Mouse (Mus musculus) CH12.LX (cell line): ENCODE measurements around the gene Fpr1. TPM values are rescaled to one million over a fixed set of nuclear protein-coding genes. Genes with fewer than 3 reads are reported as not detected.

Source experiments
- DNase-seq: peaks from one replicate; pipeline ENCODE4 v3.0.0-alpha.2; 2013; ENCODE audit errors: extremely low read depth
- H3K27ac ChIP-seq: 2 replicates; pipeline ENCODE4 v1.5.1; 2012; ENCODE audit warnings: low read depth, mild to moderate bottlenecking, control low read depth, moderate library complexity; ENCODE audit not compliant: insufficient read depth
- H3K27me3 ChIP-seq: replicated peaks from 2 replicates; pipeline ENCODE3; 2012; ENCODE audit warnings: inconsistent platforms
- H3K36me3 ChIP-seq, 2 experiments: replicated peaks in 1 of 2; 2 replicates each; pipeline versions ENCODE3 to v1.6.1; 2012; ENCODE audit warnings: inconsistent platforms in 1 of 2, low read length in 1 of 2, mild to moderate bottlenecking in 1 of 2, mixed read lengths in 1 of 2, moderate library complexity in 1 of 2; ENCODE audit not compliant: control insufficient read depth in 1 of 2, insufficient read depth in 1 of 2
- H3K4me1 ChIP-seq, 2 experiments: 2 replicates each; pipeline ENCODE4 v1.6.1; 2012; ENCODE audit warnings: inconsistent platforms in 1 of 2, moderate library complexity in 1 of 2; ENCODE audit not compliant: insufficient read depth in 2 of 2, control insufficient read depth in 1 of 2
- H3K4me2 ChIP-seq: 2 replicates; pipeline ENCODE4 v1.6.1; 2012; ENCODE audit warnings: low read depth, mild to moderate bottlenecking, control low read depth; ENCODE audit not compliant: poor library complexity, insufficient read depth, severe bottlenecking
- H3K4me3 ChIP-seq, 3 experiments: fragments of 150-350 bp in 1 of 3; sonication (generic) in 1 of 3; replicated peaks in 1 of 3; 2 replicates each; pipeline versions ENCODE3 to v1.5.1; 2011 to 2012; ENCODE audit warnings: low read depth in 2 of 3, low read length in 2 of 3, mild to moderate bottlenecking in 2 of 3, moderate library complexity in 2 of 3, control low read depth in 1 of 3, improper control_type of control experiment in 1 of 3, inconsistent platforms in 1 of 3, mixed read lengths in 1 of 3; ENCODE audit not compliant: poor library complexity in 1 of 3
- H3K79me2 ChIP-seq: replicated peaks from 2 replicates; pipeline ENCODE4 v1.6.1; 2012; ENCODE audit warnings: mild to moderate bottlenecking, moderate library complexity; ENCODE audit not compliant: control insufficient read depth, poor library complexity, insufficient read depth, severe bottlenecking; ENCODE audit errors: extremely low read depth
- H3K9ac ChIP-seq: 2 replicates; pipeline ENCODE4 v1.6.1; 2012; ENCODE audit warnings: low read depth, mild to moderate bottlenecking, control low read depth, moderate library complexity; ENCODE audit not compliant: insufficient read depth
- H3K9me3 ChIP-seq: replicated peaks from 2 replicates; pipeline ENCODE3; 2012; ENCODE audit warnings: low read length, inconsistent platforms, mixed read lengths
- CHD1 ChIP-seq: IDR thresholded peaks from 2 replicates; pipeline ENCODE4 v1.6.1; 2012; ENCODE audit warnings: low read depth, low read length, improper control_type of control experiment, inconsistent platforms
- ELF1 ChIP-seq: IDR thresholded peaks from 2 replicates; pipeline ENCODE4 v1.6.1; 2014; ENCODE audit warnings: low read depth, mild to moderate bottlenecking, inconsistent platforms, low read length, improper control_type of control experiment
- EP300 ChIP-seq: IDR thresholded peaks from 2 replicates; pipeline ENCODE4 v1.6.1; 2011; ENCODE audit warnings: low read length, improper control_type of control experiment
- MEF2A ChIP-seq: IDR thresholded peaks from 2 replicates; pipeline ENCODE4 v1.6.1; 2014; ENCODE audit warnings: low read depth, mild to moderate bottlenecking, inconsistent platforms, low read length, improper control_type of control experiment, borderline replicate concordance
- MXI1 ChIP-seq: IDR thresholded peaks from 2 replicates; pipeline ENCODE4 v1.6.1; 2011; ENCODE audit warnings: mild to moderate bottlenecking, low read depth, low read length, improper control_type of control experiment
- MYC ChIP-seq: IDR thresholded peaks from 2 replicates; pipeline ENCODE4 v1.6.1; 2011; ENCODE audit warnings: low read depth, mild to moderate bottlenecking, improper control_type of control experiment, low read length
- NELFE ChIP-seq: IDR thresholded peaks from 2 replicates; pipeline ENCODE4 v1.6.1; 2011; ENCODE audit warnings: low read depth, low read length, improper control_type of control experiment
- NRF1 ChIP-seq: IDR thresholded peaks from 2 replicates; pipeline ENCODE4 v1.6.1; 2014; ENCODE audit warnings: low read depth, mild to moderate bottlenecking, inconsistent platforms, low read length, improper control_type of control experiment, moderate library complexity
- RCOR1 ChIP-seq: conservative IDR thresholded peaks from 2 replicates; pipeline ENCODE4 v1.6.1; 2012; ENCODE audit warnings: low read depth, mild to moderate bottlenecking, inconsistent platforms, low read length, improper control_type of control experiment
- SMC3 ChIP-seq: IDR thresholded peaks from 2 replicates; pipeline ENCODE4 v1.6.1; 2011; ENCODE audit warnings: low read depth, low read length, improper control_type of control experiment
- ZKSCAN1 ChIP-seq: IDR thresholded peaks from 2 replicates; pipeline ENCODE4 v1.6.1; 2012; ENCODE audit warnings: low read depth, inconsistent platforms, low read length, improper control_type of control experiment, borderline replicate concordance
- ZMIZ1 ChIP-seq: IDR thresholded peaks from 2 replicates; pipeline ENCODE4 v1.6.1; 2012; ENCODE audit warnings: low read depth, mild to moderate bottlenecking, inconsistent platforms, low read length, improper control_type of control experiment
- ZNF384 ChIP-seq: IDR thresholded peaks from 2 replicates; pipeline ENCODE4 v1.6.1; 2012; ENCODE audit warnings: low read depth, low read length, improper control_type of control experiment, inconsistent platforms
- dilution Hi-C: fragments of 300-500 bp; cut with MboI; formaldehyde crosslinking; loops from 2 replicates; pipeline ENCODE4 v1.14.3; 2020; ENCODE audit warnings: low sequenced_read_pairs; ENCODE audit not compliant: extremely low pct_unique_long_range_greater_than_20kb, extremely low pct_ligation_motif_present
- in situ Hi-C: fragments of 300-500 bp; cut with MboI; formaldehyde crosslinking; loops from 3 replicates; pipeline ENCODE4 v1.14.3; 2019; ENCODE audit warnings: low sequenced_read_pairs, low pct_ligation_motif_present, low pct_unique_long_range_greater_than_20kb, mixed read lengths
- polyA plus RNA-seq: library from polyadenylated mRNA; unstranded; fragments of >175 nt; gene quantifications from 2 replicates; pipeline ENCODE4 v1.2.1, GENCODE M21; 2012; ENCODE audit warnings: low read depth; ENCODE audit not compliant: insufficient read length
- total RNA-seq, 2 experiments: library from RNA; depleted of rRNA; stranded (reverse); fragments of 300-350 nt in 1 of 2; fragments of >200 nt in 1 of 2; gene quantifications; 2 replicates each; pipeline ENCODE4 v1.2.3; 2012 to 2014

Fpr1 gene
- total and polyA plus RNA-seq, 3 experiments = not detected

GRCm38 (mm10) chr17:17871697-17872096 lies 12.0 kb downstream of the Fpr1 start:
- no peak for DNase-seq
- Histone ChIP-seq H3K4me3 (no peak overlapping the region), H3K4me2 (no peak overlapping the region), H3K9ac (no peak overlapping the region), H3K79me2 (no peaks in the 10 kb centered on the region), H3K27me3 (no peaks in the 10 kb centered on the region), H3K27ac (no peak overlapping the region), H3K9me3 (peaks cover 3% of the 10 kb centered on the region), H3K4me1 (0 out of 4 replicates have a peak, but pooled peaks cover 0 to 2% of the 10 kb centered on the region in 2 experiments), H3K36me3 (no peaks in the 10 kb centered on the region)
- TF ChIP-seq NELFE = no peak
- no peak for TF ChIP-seq SMC3
- no peak for TF ChIP-seq MXI1
- TF ChIP-seq CHD1 = no peak
- no peak for TF ChIP-seq ELF1
- TF ChIP-seq ZNF384 = no peak
- dilution Hi-C loops (no loop called here), in situ Hi-C loops (no loop called here)

GRCm38 (mm10) chr17:17870892-17871550 lies 12.7 kb downstream of the Fpr1 start:
- in situ Hi-C loops = no loop called here
- no peaks in the 10 kb centered on the region for H3K79me2 ChIP-seq
- H3K4me3 ChIP-seq = no peak overlapping the region
- H3K4me1 ChIP-seq = 0 out of 4 replicates have a peak, but pooled peaks cover 0 to 4% of the 10 kb centered on the region in 2 experiments
- no peak overlapping the region for H3K4me2 ChIP-seq
- dilution Hi-C loops = no loop called here
- no peak overlapping the region for H3K9ac ChIP-seq
- TF ChIP-seq ZMIZ1 (no peak), MEF2A (no peak), MYC (no peak), NRF1 (no peak), ZKSCAN1 (no peak), RCOR1 (no peak), EP300 (no peak)
- peaks cover 3% of the 10 kb centered on the region for H3K9me3 ChIP-seq
- no peaks in the 10 kb centered on the region for H3K36me3 ChIP-seq
- no peak for DNase-seq
- no peaks in the 10 kb centered on the region for H3K27me3 ChIP-seq
- no peak overlapping the region for H3K27ac ChIP-seq
